Mouse (Mus musculus) layer of hippocampus, adult 2 months (tissue): Measurements from ENCODE around the gene Kazald1. TPM values are rescaled to one million over a fixed set of nuclear protein-coding genes. Genes with fewer than 3 reads are reported as not detected.
"Not testable (repeated sequence)": the region's sequence is repeated elsewhere in the genome, so short reads cannot be mapped to it uniquely, and the experiment has no call there.

Experiments used
- DNase-seq, 2 experiments: peaks; one replicate each; pipeline ENCODE4 v3.0.0; 2022; ENCODE audit warnings: low spot score in 2 of 2
- H3K27ac ChIP-seq: fragments of 200-600 bp; 2 replicates; pipeline ENCODE4 v1.8.1; 2022
- H3K4me3 ChIP-seq: fragments of 200-600 bp; 2 replicates; pipeline ENCODE4 v1.8.1; 2022; ENCODE audit warnings: mild to moderate bottlenecking
- CTCF ChIP-seq: fragments of 200-600 bp; conservative IDR thresholded peaks from 2 replicates; pipeline ENCODE4 v1.8.1; 2022; ENCODE audit warnings: antibody characterized with exemption, mild to moderate bottlenecking, moderate library complexity
- total RNA-seq, 2 experiments: library from RNA; stranded (reverse); gene quantifications; 2 replicates each; pipeline ENCODE4 v1.2.3; 2021

Gene Kazald1
- total RNA-seq, 2 experiments from 2014 or later = 1.4 to 1.9 TPM

GRCm38 (mm10) chr19:45038198-45038597, 36.8 kb upstream of the Kazald1 start:
- H3K27ac ChIP-seq, DNase-seq, H3K4me3 ChIP-seq: not testable (repeated sequence)
- peak; percentile 18; the same call in 1 of the 2 replicates for TF ChIP-seq CTCF

GRCm38 (mm10) chr19:45040214-45040613, 34.8 kb upstream of the Kazald1 start:
- DNase-seq = no peak
- no peak for TF ChIP-seq CTCF
- H3K4me3 ChIP-seq = no peak overlapping the region
- no peak overlapping the region for H3K27ac ChIP-seq

GRCm38 (mm10) chr19:45044389-45044927, 30.6 kb upstream of the Kazald1 start:
- no peak for TF ChIP-seq CTCF
- Histone ChIP-seq H3K27ac (no peak overlapping the region), H3K4me3 (no peak overlapping the region)
- no peak for DNase-seq

- H3K4me3 ChIP-seq = no peak overlapping the region
- H3K27ac ChIP-seq = no peak overlapping the region
- DNase-seq = no peak
- TF ChIP-seq CTCF = no peak
These were observed 29.8 kb upstream of the Kazald1 start for GRCm38 (mm10) chr19:45045236-45045635.

GRCm38 (mm10) chr19:45045651-45046050, 29.4 kb upstream of the Kazald1 start, which contains the start of gene Pdzd7:
Gene Pdzd7 (minus strand): TSS chr19:45045717.
- no peak for DNase-seq
- Histone ChIP-seq H3K27ac (peak within 1 kb of the TSS; percentile 97), H3K4me3 (peak within 1 kb of the TSS; percentile 78)
- TF ChIP-seq CTCF = no peak

- Histone ChIP-seq H3K4me3 (peak overlapping the region; percentile 78), H3K27ac (peak overlapping the region; percentile 97)
- peak; percentile 66 to 71 for DNase-seq
- 0 out of 2 replicates have a peak, but pooled peaks have one; percentile 13 for TF ChIP-seq CTCF
These were observed 28.3 kb upstream of the Kazald1 start for GRCm38 (mm10) chr19:45046523-45047321.

- Histone ChIP-seq H3K27ac (peak within 1 kb of the TSS; percentile 97), H3K4me3 (peak within 1 kb of the TSS; percentile 78)
- TF ChIP-seq CTCF = peak; percentile 90
- peak; percentile 91 to 93 for DNase-seq
These were observed 27.6 kb upstream of the Kazald1 start, which contains the start of gene Sfxn3 for GRCm38 (mm10) chr19:45047417-45047934. Gene Sfxn3 (plus strand): TSS chr19:45047503.

- peak; percentile 77 to 90 for DNase-seq
- Histone ChIP-seq H3K27ac (peak overlapping the region; percentile 97), H3K4me3 (peak overlapping the region; percentile 78)
- TF ChIP-seq CTCF = no peak
These were observed 27.0 kb upstream of the Kazald1 start for GRCm38 (mm10) chr19:45047935-45048643.

GRCm38 (mm10) chr19:45048644-45049365, 26.2 kb upstream of the Kazald1 start:
- no peak for DNase-seq

GRCm38 (mm10) chr19:45049523-45049922, 25.5 kb upstream of the Kazald1 start:
- Histone ChIP-seq H3K27ac (peak overlapping the region; percentile 85), H3K4me3 (peak overlapping the region; percentile 47)
- no peak for DNase-seq
- TF ChIP-seq CTCF = no peak

More at GRCm38 (mm10) chr19:45048644-45049365, 26.2 kb upstream of the Kazald1 start:
- Histone ChIP-seq H3K4me3 (peak overlapping the region; percentile 78), H3K27ac (peak overlapping the region; percentile 97)
- no peak for TF ChIP-seq CTCF

GRCm38 (mm10) chr19:45053451-45053850, 21.6 kb upstream of the Kazald1 start:
- Histone ChIP-seq H3K4me3 (no peak overlapping the region), H3K27ac (peak overlapping the region; percentile 48; the same call in 1 of the 2 replicates)
- no peak for DNase-seq
- TF ChIP-seq CTCF = no peak

GRCm38 (mm10) chr19:45054892-45055690, 19.9 kb upstream of the Kazald1 start:
- peak in 1 of 2 experiments; percentile 69 for DNase-seq
- H3K4me3 ChIP-seq = no peak overlapping the region
- TF ChIP-seq CTCF = no peak
- peak overlapping the region; percentile 80 for H3K27ac ChIP-seq
